In genomic region chr1:156640577-156640976, GRCm38 (mm10) we compare ENCODE assay signal across 12 mouse cellular contexts. TPM values are rescaled to one million over a fixed set of nuclear protein-coding genes. Genes with fewer than 3 reads are reported as not detected.
DNase-seq lines count a peak whose midpoint lies in the region; ATAC-seq and TF ChIP-seq lines count a peak whose summit lies in the region.
"Had no signal": no experiment of that assay in that cellular context is flagged by ENCODE, and none has a peak within 500 bp of the region (broad histone marks: within the 10 kb centered on the region; RNA-seq: fewer than 3 reads in every experiment).

No protein-coding gene starts in this region.

- no peak for TF ChIP-seq EP300 in heart, adult 2 months (IDR thresholded peaks at IDR 0.05; ENCODE audit: insufficient read depth, low read depth, low read length)
- TF ChIP-seq EP300 in lung, postnatal 0 days (IDR thresholded peaks at IDR 0.05): no peak

- no peaks in the 10 kb centered on the region for H3K36me3 ChIP-seq in heart, adult 2 months (ENCODE audit: control insufficient read depth, insufficient read depth, low read length)
- H3K36me3 ChIP-seq in heart, embryonic 11.5 days (ENCODE audit: control insufficient read depth, insufficient read depth, low read length): peaks cover 16% of the 10 kb centered on the region
- H3K36me3 ChIP-seq in liver, embryonic 15.5 days (replicated peaks): peaks cover 34% of the 10 kb centered on the region
- peaks cover 29% of the 10 kb centered on the region for H3K36me3 ChIP-seq in liver, embryonic 11.5 days (ENCODE audit: control insufficient read depth, insufficient read depth, low read length)
- peaks cover 18% of the 10 kb centered on the region; the same call in 1 of the 2 replicates for H3K36me3 ChIP-seq in lung, postnatal 0 days (ENCODE audit: insufficient read depth, low read length)
- H3K36me3 ChIP-seq in heart, embryonic 10.5 days: peaks cover 56% of the 10 kb centered on the region

- no peak overlapping the region for H3K9ac ChIP-seq in heart, adult 2 months (ENCODE audit: low read depth, low read length)
- H3K9ac ChIP-seq in heart, embryonic 11.5 days (ENCODE audit: low read depth, low read length): no peak overlapping the region
- H3K9ac ChIP-seq in liver, embryonic 15.5 days: no peak overlapping the region
- no peak overlapping the region for H3K9ac ChIP-seq in liver, embryonic 11.5 days (ENCODE audit: low read depth, low read length)
- no peak overlapping the region for H3K9ac ChIP-seq in lung, postnatal 0 days (replicated peaks; ENCODE audit: low read depth)
- H3K9ac ChIP-seq: heart, embryonic 12.5 days; limb, embryonic 15.5 days had no signal

- no peaks in the 10 kb centered on the region; the same call in 1 of the 2 replicates for H3K4me1 ChIP-seq in heart, adult 2 months (ENCODE audit: control insufficient read depth, insufficient read depth, low read length)
- H3K4me1 ChIP-seq in heart, embryonic 11.5 days (ENCODE audit: control insufficient read depth, insufficient read depth, low read length): no peaks in the 10 kb centered on the region
- H3K4me1 ChIP-seq in liver, embryonic 15.5 days (replicated peaks): peaks cover 5% of the 10 kb centered on the region; the same call in 1 of the 2 replicates
- H3K4me1 ChIP-seq in liver, embryonic 11.5 days (replicated peaks; ENCODE audit: control insufficient read depth, insufficient read depth, low read length): peaks cover 12% of the 10 kb centered on the region
- H3K4me1 ChIP-seq in lung, postnatal 0 days (ENCODE audit: insufficient read depth, low read depth, low read length): no peaks in the 10 kb centered on the region
- H3K4me1 ChIP-seq in heart, embryonic 10.5 days: peaks cover 14% of the 10 kb centered on the region; the same call in 1 of the 2 replicates
- H3K4me1 ChIP-seq: heart, embryonic 12.5 days had no signal

- WGBS in heart, adult 2 months: 70% methylated on average over 4 of the region's 4 CpGs
- 81% methylated on average over 4 of the region's 4 CpGs for WGBS in heart, embryonic 11.5 days (ENCODE audit: insufficient replicate concordance)
- 62% methylated on average over 4 of the region's 4 CpGs for WGBS in liver, embryonic 15.5 days (ENCODE audit: insufficient replicate concordance)
- WGBS in liver, embryonic 11.5 days: 82% methylated on average over 4 of the region's 4 CpGs
- WGBS in lung, postnatal 0 days: 62% methylated on average over 4 of the region's 4 CpGs
- 82% methylated on average over 4 of the region's 4 CpGs for WGBS in heart, embryonic 10.5 days

- H3K4me2 ChIP-seq in heart, embryonic 11.5 days: no peak overlapping the region
- no peak overlapping the region for H3K4me2 ChIP-seq in liver, embryonic 15.5 days
- H3K4me2 ChIP-seq in liver, embryonic 11.5 days: no peak overlapping the region
- H3K4me2 ChIP-seq in lung, postnatal 0 days (replicated peaks; ENCODE audit: low read depth, low read length): no peak overlapping the region
- H3K4me2 ChIP-seq: heart, embryonic 12.5 days; limb, embryonic 15.5 days had no signal

- no peak for TF ChIP-seq POLR2A in heart, adult 2 months (IDR thresholded peaks at IDR 0.05; ENCODE audit: insufficient read depth, low read depth, low read length)

- ATAC-seq in heart, embryonic 11.5 days (replicated peaks; ENCODE audit: insufficient number of reproducible peaks, low FRiP score, low TSS enrichment): no peak
- 0 out of 2 replicates have a peak, but pooled peaks have one; percentile 11 for ATAC-seq in liver, embryonic 15.5 days (ENCODE audit: insufficient read depth)
- ATAC-seq in liver, embryonic 11.5 days (replicated peaks; ENCODE audit: low FRiP score): no peak
- peak; percentile 28; the same call in 1 of the 2 replicates for ATAC-seq in lung, postnatal 0 days

- intact Hi-C loops in heart, adult 2 months (cut with DNase I): loop anchor here (1.0 kb wide), 1 partner anchor 36 kb away; no protein-coding TSS in a partner anchor

- H3K79me2 ChIP-seq in heart, adult 2 months (replicated peaks; ENCODE audit: control insufficient read depth, insufficient read depth, low read length): no peaks in the 10 kb centered on the region

- DNase-seq in heart, adult 2 months: no peak
- no peak for DNase-seq in liver, embryonic 11.5 days (ENCODE audit: low spot score)
- peak; percentile 66 for DNase-seq in brain, adult 2 months (ENCODE audit: low read depth, low spot score)
- peak; percentile 55 for DNase-seq in lung, postnatal 0 days (ENCODE audit: low spot score)
- no peak for DNase-seq in right cerebral cortex, adult 2 months (ENCODE audit: low spot score in 2 of 2)
- no peak for DNase-seq in heart, embryonic 10.5 days (ENCODE audit: low spot score)
- DNase-seq: kidney, adult 8-10 months; right cerebral cortex, postnatal 25 days had no signal

- H3K9me3 ChIP-seq in heart, embryonic 11.5 days (replicated peaks; ENCODE audit: control insufficient read depth, low read length): no peaks in the 10 kb centered on the region
- H3K9me3 ChIP-seq in liver, embryonic 15.5 days (replicated peaks): no peaks in the 10 kb centered on the region
- no peaks in the 10 kb centered on the region for H3K9me3 ChIP-seq in liver, embryonic 11.5 days (ENCODE audit: control insufficient read depth, low read length)
- no peaks in the 10 kb centered on the region for H3K9me3 ChIP-seq in lung, postnatal 0 days (ENCODE audit: low read length)
- H3K9me3 ChIP-seq in heart, embryonic 10.5 days: no peaks in the 10 kb centered on the region
- H3K9me3 ChIP-seq: heart, embryonic 12.5 days; limb, embryonic 15.5 days had no signal

- H3K4me3 ChIP-seq in heart, adult 2 months: no peak overlapping the region
- H3K4me3 ChIP-seq in heart, embryonic 11.5 days (ENCODE audit: low read depth, low read length): no peak overlapping the region
- no peak overlapping the region for H3K4me3 ChIP-seq in liver, embryonic 15.5 days (replicated peaks)
- H3K4me3 ChIP-seq in liver, embryonic 11.5 days (ENCODE audit: low read depth, low read length): no peak overlapping the region
- no peak overlapping the region for H3K4me3 ChIP-seq in lung, postnatal 0 days (ENCODE audit: low read depth, low read length)
- no peak overlapping the region for H3K4me3 ChIP-seq in heart, embryonic 10.5 days
- H3K4me3 ChIP-seq: heart, embryonic 12.5 days; limb, embryonic 15.5 days had no signal

- no peak overlapping the region for H3K27ac ChIP-seq in heart, adult 2 months
- no peak overlapping the region for H3K27ac ChIP-seq in heart, embryonic 11.5 days (ENCODE audit: low read depth, low read length)
- H3K27ac ChIP-seq in liver, embryonic 15.5 days (replicated peaks): no peak overlapping the region
- no peak overlapping the region for H3K27ac ChIP-seq in liver, embryonic 11.5 days (ENCODE audit: low read depth, low read length)
- no peak overlapping the region for H3K27ac ChIP-seq in lung, postnatal 0 days (ENCODE audit: low read length)
- H3K27ac ChIP-seq in heart, embryonic 10.5 days: no peak overlapping the region
- H3K27ac ChIP-seq: limb, embryonic 15.5 days had no signal

- peak; percentile 65 for TF ChIP-seq CTCF in heart, adult 2 months (IDR thresholded peaks at IDR 0.05)
- peak; percentile 67 for TF ChIP-seq CTCF in lung, postnatal 0 days (IDR thresholded peaks at IDR 0.05)

- H3K27me3 ChIP-seq in heart, adult 2 months (ENCODE audit: control insufficient read depth, insufficient read depth, low read length): no peaks in the 10 kb centered on the region
- no peaks in the 10 kb centered on the region for H3K27me3 ChIP-seq in heart, embryonic 11.5 days (ENCODE audit: control insufficient read depth, insufficient read depth, low read length)
- H3K27me3 ChIP-seq in liver, embryonic 15.5 days: no peaks in the 10 kb centered on the region
- H3K27me3 ChIP-seq in liver, embryonic 11.5 days (replicated peaks; ENCODE audit: control insufficient read depth, insufficient read depth, low read length): no peaks in the 10 kb centered on the region
- H3K27me3 ChIP-seq in lung, postnatal 0 days (replicated peaks; ENCODE audit: insufficient read depth, low read length): no peaks in the 10 kb centered on the region
- no peaks in the 10 kb centered on the region for H3K27me3 ChIP-seq in heart, embryonic 10.5 days (ENCODE audit: insufficient read depth, poor library complexity, severe bottlenecking)
- H3K27me3 ChIP-seq: heart, embryonic 12.5 days; limb, embryonic 15.5 days had no signal

RNA-seq across cellular contexts. Expression of gene Tor3a, which starts 33.6 kb away (rescaled TPM):
- total RNA-seq in heart, adult 2 months (2021): 10 to 100 TPM in 1 of 2 experiments, 1 to 10 TPM in 1; 8.3 to 11.6 TPM
- polyA plus RNA-seq in heart, adult 2 months (2012; rRNA removed): 8.9 and 11.8 TPM in 2 replicates
- 4.5 and 5.5 TPM in 2 replicates for polyA plus RNA-seq in heart, embryonic 11.5 days (2014; fragmentation: Nextera tagmentation; extraction: Ambion mirVana)
- polyA plus RNA-seq in liver, embryonic 15.5 days (2015; fragmentation: Nextera tagmentation; extraction: Ambion mirVana): 4.4 and 4.6 TPM in 2 replicates
- polyA plus RNA-seq in liver, embryonic 11.5 days (2014; fragmentation: Nextera tagmentation; extraction: Ambion mirVana): 4.0 and 4.3 TPM in 2 replicates
- 36.1 and 37.8 TPM in 2 replicates for polyA plus RNA-seq in lung, postnatal 0 days (2015; fragmentation: Nextera tagmentation; extraction: Ambion mirVana)
- polyA plus RNA-seq in heart, embryonic 10.5 days (2016; fragmentation: Nextera tagmentation; extraction: Ambion mirVana): 4.3 and 4.4 TPM in 2 replicates

Comparison
In these comparisons a context has a peak if more than half of its experiments do, and no peak if none do; other contexts are left out.
1. ATAC-seq: peak in liver, embryonic 15.5 days (single experiment) and lung, postnatal 0 days (single experiment); none in heart, embryonic 11.5 days (single experiment) and liver, embryonic 11.5 days (single experiment).
2. DNase-seq: peak in brain, adult 2 months (single experiment) and lung, postnatal 0 days (single experiment); none in heart, adult 2 months (0 of 2), liver, embryonic 11.5 days (single experiment), right cerebral cortex, adult 2 months (0 of 2) and heart, embryonic 10.5 days (single experiment).